Mouse (Mus musculus) stomach, postnatal 0 days (tissue): ENCODE results near the gene Ppm1j. TPM values are rescaled to one million over a fixed set of nuclear protein-coding genes. Genes with fewer than 3 reads are reported as not detected.
A peak's percentile ranks its signal among the peaks of the same experiment; 100 is the strongest.

ENCODE experiments used
- ATAC-seq: fragments of 200-750 bp; cut with Nextera tagmentation; 2 replicates; pipeline ENCODE4 v1.8.0; 2017; ENCODE audit not compliant: low FRiP score, low TSS enrichment
- DNase-seq: peaks from one replicate; pipeline ENCODE4 v3.0.0-alpha.2; 2016; ENCODE audit warnings: low spot score
- H3K27ac ChIP-seq: fragments of 300-500 bp; sonication (generic); replicated peaks from 2 replicates; pipeline ENCODE4 v1.5.1; 2014; ENCODE audit warnings: mild to moderate bottlenecking, control low read depth
- H3K27me3 ChIP-seq: fragments of 300-500 bp; sonication (generic); 2 replicates; pipeline ENCODE4 v1.6.1; 2014; ENCODE audit warnings: low read length; ENCODE audit not compliant: control insufficient read depth, insufficient read depth
- H3K36me3 ChIP-seq: fragments of 300-500 bp; sonication (generic); 2 replicates; pipeline ENCODE4 v1.6.1; 2014; ENCODE audit warnings: low read length, mixed read lengths; ENCODE audit not compliant: control insufficient read depth, insufficient read depth
- H3K4me1 ChIP-seq: fragments of 300-500 bp; sonication (generic); replicated peaks from 2 replicates; pipeline ENCODE4 v1.6.1; 2014; ENCODE audit warnings: antibody characterized with exemption; ENCODE audit not compliant: control insufficient read depth, insufficient read depth
- H3K4me2 ChIP-seq: fragments of 300-500 bp; sonication (generic); replicated peaks from 2 replicates; pipeline ENCODE4 v1.6.1; 2014; ENCODE audit warnings: low read depth, mild to moderate bottlenecking, control low read depth, moderate library complexity
- H3K4me3 ChIP-seq: fragments of 300-500 bp; sonication (generic); 2 replicates; pipeline ENCODE4 v1.5.1; 2014; ENCODE audit warnings: low read depth, low read length, control low read depth
- H3K9ac ChIP-seq: fragments of 300-500 bp; sonication (generic); 2 replicates; pipeline ENCODE4 v1.6.1; 2014; ENCODE audit warnings: mild to moderate bottlenecking, low read length, control low read depth, mixed read lengths
- H3K9me3 ChIP-seq: fragments of 300-500 bp; sonication (generic); 2 replicates; pipeline ENCODE4 v1.6.1; 2016; ENCODE audit warnings: low read length; ENCODE audit not compliant: control insufficient read depth
- CTCF ChIP-seq: IDR thresholded peaks from 2 replicates; pipeline ENCODE4 v1.5.1; 2016; ENCODE audit warnings: antibody characterized with exemption, low read depth, mild to moderate bottlenecking, moderate library complexity
- EP300 ChIP-seq: optimal IDR thresholded peaks from 2 replicates; pipeline ENCODE3; 2016; ENCODE audit warnings: antibody characterized with exemption
- WGBS: fragments of 180-500 bp; shearing (Covaris S2); extraction: QIAGEN DNeasy Blood & Tissue Kit; methylation state at CpG from one replicate; pipeline ENCODE4 v1.1.7; 2014; 5-methylcytosine and 5-hydroxymethylcytosine counted together
- polyA plus RNA-seq: library from polyadenylated mRNA; unstranded; fragments of >200 nt; fragmentation: Nextera tagmentation; extraction: Ambion mirVana; gene quantifications from 2 replicates; pipeline ENCODE4 v1.2.1, GENCODE M21; 2015

Gene Ppm1j
- polyA plus RNA-seq, 1 experiment from 2014 or later = 2.4 TPM

GRCm38 (mm10) chr3:104777342-104777741 lies 3.5 kb upstream of the Ppm1j start:
- Histone ChIP-seq H3K9me3 (no peaks in the 10 kb centered on the region), H3K27me3 (no peaks in the 10 kb centered on the region), H3K4me1 (peaks cover 4% of the 10 kb centered on the region; the same call in 1 of the 2 replicates), H3K4me3 (peak overlapping the region; percentile 29), H3K36me3 (no peaks in the 10 kb centered on the region), H3K9ac (0 out of 2 replicates have a peak overlapping the region, but pooled peaks have one; percentile 27), H3K27ac (no peak overlapping the region), H3K4me2 (peak overlapping the region; percentile 53)
- TF ChIP-seq EP300 = no peak
- peak; percentile 70 for TF ChIP-seq CTCF
- DNase-seq = peak; percentile 56
- WGBS = under 1% methylated on average over 20 of the region's 20 CpGs
- ATAC-seq = no peak

GRCm38 (mm10) chr3:104779949-104780348 lies 907 bp upstream of the Ppm1j start:
- TF ChIP-seq CTCF = peak; percentile 95
- TF ChIP-seq EP300 = no peak
- 3% methylated on average over 7 of the region's 7 CpGs for WGBS
- Histone ChIP-seq H3K4me2 (no peak overlapping the region), H3K36me3 (no peaks in the 10 kb centered on the region), H3K27ac (no peak overlapping the region), H3K9me3 (no peaks in the 10 kb centered on the region), H3K9ac (no peak overlapping the region), H3K27me3 (no peaks in the 10 kb centered on the region), H3K4me1 (peaks cover 4% of the 10 kb centered on the region; the same call in 1 of the 2 replicates), H3K4me3 (no peak overlapping the region)
- ATAC-seq (no peak), DNase-seq (peak; percentile 63)

- ATAC-seq (0 out of 2 replicates have a peak, but pooled peaks have one; percentile 8), DNase-seq (peak; percentile 26)
- H3K27me3 ChIP-seq = no peaks in the 10 kb centered on the region
- no peaks in the 10 kb centered on the region for H3K9me3 ChIP-seq
- no peaks in the 10 kb centered on the region for H3K36me3 ChIP-seq
- H3K4me2 ChIP-seq = peak within 1 kb of the TSS; percentile 98
- peak within 1 kb of the TSS; percentile 65 for H3K9ac ChIP-seq
- WGBS = 2% methylated on average over 26 of the region's 26 CpGs
- TF ChIP-seq EP300 (no peak), CTCF (no peak)
- peaks cover 4% of the 10 kb centered on the region; the same call in 1 of the 2 replicates for H3K4me1 ChIP-seq
- H3K4me3 ChIP-seq = peak within 1 kb of the TSS; percentile 52
- H3K27ac ChIP-seq = no peak within 1 kb of the TSS
Observed at GRCm38 (mm10) chr3:104781471-104781903, 631 bp downstream of the Ppm1j start, which contains the start of gene Fam19a3. Gene Fam19a3 (minus strand): TSS chr3:104781840.

GRCm38 (mm10) chr3:104782061-104782681 lies 1.3 kb downstream of the Ppm1j start:
- Histone ChIP-seq H3K4me3 (peak overlapping the region; percentile 52), H3K9ac (no peak overlapping the region), H3K27me3 (no peaks in the 10 kb centered on the region), H3K4me1 (peaks cover 4% of the 10 kb centered on the region; the same call in 1 of the 2 replicates), H3K9me3 (no peaks in the 10 kb centered on the region), H3K36me3 (no peaks in the 10 kb centered on the region), H3K27ac (no peak overlapping the region), H3K4me2 (peak overlapping the region; percentile 98)
- DNase-seq = peak; percentile 38
- WGBS = 34% methylated on average over 12 of the region's 12 CpGs
- TF ChIP-seq CTCF (no peak), EP300 (no peak)
- no peak for ATAC-seq

- Histone ChIP-seq H3K4me3 (no peak overlapping the region), H3K9me3 (no peaks in the 10 kb centered on the region), H3K36me3 (no peaks in the 10 kb centered on the region), H3K4me1 (peaks cover 7% of the 10 kb centered on the region; the same call in 1 of the 2 replicates), H3K9ac (no peak overlapping the region), H3K27me3 (no peaks in the 10 kb centered on the region), H3K27ac (no peak overlapping the region), H3K4me2 (no peak overlapping the region)
- TF ChIP-seq EP300 (no peak), CTCF (no peak)
- DNase-seq (no peak), ATAC-seq (no peak)
- 57% methylated on average over 14 of the region's 14 CpGs for WGBS
Observed at GRCm38 (mm10) chr3:104783971-104784500, 3.2 kb downstream of the Ppm1j start.

- 85% methylated on average over 6 of the region's 6 CpGs for WGBS
- ATAC-seq = no peak
Observed at GRCm38 (mm10) chr3:104785284-104785683, 4.4 kb downstream of the Ppm1j start.

More at GRCm38 (mm10) chr3:104785284-104785683, 4.4 kb downstream of the Ppm1j start:
- DNase-seq = no peak
- H3K4me2 ChIP-seq = no peak overlapping the region
- no peak for TF ChIP-seq EP300
- no peak for TF ChIP-seq CTCF
- no peaks in the 10 kb centered on the region for H3K9me3 ChIP-seq
- no peak overlapping the region for H3K4me3 ChIP-seq
- peaks cover 7% of the 10 kb centered on the region; the same call in 1 of the 2 replicates for H3K4me1 ChIP-seq
- no peak overlapping the region for H3K27ac ChIP-seq
- no peaks in the 10 kb centered on the region for H3K27me3 ChIP-seq
- H3K36me3 ChIP-seq = no peaks in the 10 kb centered on the region
- no peak overlapping the region for H3K9ac ChIP-seq
